Mouse (Mus musculus) liver, embryonic 14.5 days (tissue): ENCODE results near the gene Defb22.

Experiments
- CTCF ChIP-seq: IDR thresholded peaks from 2 replicates; pipeline ENCODE4 v1.5.1; 2016; ENCODE audit warnings: antibody characterized with exemption, low read depth, control low read depth
- EP300 ChIP-seq: IDR thresholded peaks from 2 replicates; pipeline ENCODE4 v1.6.1; 2016; ENCODE audit warnings: antibody characterized with exemption, low read depth

DNA sequence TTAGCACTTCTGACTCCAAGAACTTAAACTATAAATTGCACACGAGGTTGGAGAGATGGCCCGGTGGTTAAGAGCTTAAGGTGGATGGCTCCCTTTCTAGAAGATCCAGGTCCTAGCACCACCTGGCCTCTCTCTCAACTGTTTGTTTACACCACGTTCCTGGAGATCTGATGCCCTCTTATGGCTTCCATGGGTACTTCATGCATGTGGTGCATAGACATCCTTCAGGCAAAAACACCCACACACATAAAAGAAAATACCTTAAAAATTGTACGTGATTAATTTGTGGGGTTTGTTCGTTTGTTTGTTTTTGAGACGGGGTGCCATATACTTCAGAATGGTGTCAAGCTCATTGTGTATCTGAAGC is 10.9 kb upstream of the Defb22 start:
- TF ChIP-seq EP300, result no peak
- TF ChIP-seq CTCF, result peak; percentile 28; the same call in 1 of the 2 replicates
